Mouse (Mus musculus) naive thymus-derived CD4-positive, alpha-beta T cell, adult 2 months (primary cell): ENCODE measurements around the gene Rapgef1.
"Not testable (repeated sequence)": the region's sequence is repeated elsewhere in the genome, so short reads cannot be mapped to it uniquely, and the experiment has no call there.

ENCODE experiments used
- DNase-seq: peaks from one replicate; pipeline ENCODE4 v3.0.0-alpha.2; 2011; ENCODE audit warnings: low read depth

The Rapgef1 gene

DNA sequence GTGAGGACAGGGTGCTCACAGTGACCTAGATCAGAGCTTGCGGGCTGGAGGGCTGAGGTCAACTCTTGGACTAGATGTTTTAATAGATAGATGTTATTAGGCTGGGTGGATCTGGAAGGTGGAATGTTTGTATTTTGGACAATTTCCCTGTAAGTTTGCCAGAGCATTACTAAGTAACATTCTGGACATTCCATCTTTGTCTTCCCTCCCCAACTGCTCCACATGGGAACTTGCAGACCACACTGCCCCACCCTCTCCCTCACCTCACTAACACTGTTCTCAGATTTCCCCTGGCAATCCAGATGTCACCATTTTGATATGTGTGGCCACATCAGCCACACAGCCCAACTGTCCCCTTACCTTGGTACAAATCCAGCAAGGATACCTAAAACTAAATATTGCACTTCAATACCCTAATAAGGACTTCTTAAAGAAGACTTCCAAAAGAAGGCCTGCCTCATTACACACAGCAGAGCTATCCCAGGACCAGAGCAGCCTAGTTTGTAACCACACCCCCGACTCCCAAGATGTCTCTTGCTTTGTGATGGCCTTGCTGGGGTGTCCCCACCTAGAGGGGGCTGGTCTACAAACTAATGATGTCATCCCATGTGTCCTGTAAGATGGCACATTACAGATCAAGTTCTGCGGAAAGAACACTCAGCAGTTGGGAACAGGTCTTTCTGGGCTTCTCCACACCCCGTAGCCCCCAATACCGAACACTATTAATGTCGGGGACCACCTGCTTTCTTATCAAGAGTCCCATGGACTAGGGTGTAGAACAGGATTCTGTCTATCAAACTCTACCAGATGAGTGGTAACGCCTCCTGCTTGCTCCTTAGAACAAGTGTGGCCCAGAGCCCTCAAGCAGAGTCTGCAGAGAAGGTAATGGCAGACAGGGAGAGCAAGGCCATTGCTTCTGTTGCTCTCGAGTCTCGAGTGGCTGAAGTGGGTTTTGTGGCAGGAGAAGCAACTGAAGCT is 83.9 kb downstream of the Rapgef1 start:
- DNase-seq, result no peak

DNA sequence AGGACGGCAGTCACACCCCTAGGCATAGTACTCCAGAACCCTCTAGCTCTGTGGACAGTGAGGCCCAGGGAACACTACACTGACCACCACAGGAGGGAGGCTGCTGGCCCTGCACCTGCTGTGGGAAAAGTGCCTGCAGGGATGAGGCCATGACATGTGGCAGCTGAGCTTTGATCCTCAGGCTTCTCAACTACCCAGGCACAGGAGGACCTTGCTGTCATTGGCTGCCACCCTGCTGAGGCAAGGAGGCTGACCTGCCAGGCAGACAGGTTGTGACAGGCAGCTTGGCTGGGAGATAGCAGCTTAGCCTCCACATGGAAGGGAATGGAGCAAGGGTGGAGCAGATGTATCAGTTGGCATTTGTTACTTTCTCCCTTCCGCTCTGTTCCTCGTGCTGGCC is 86.0 kb downstream of the Rapgef1 start:
- DNase-seq, result no peak

DNA sequence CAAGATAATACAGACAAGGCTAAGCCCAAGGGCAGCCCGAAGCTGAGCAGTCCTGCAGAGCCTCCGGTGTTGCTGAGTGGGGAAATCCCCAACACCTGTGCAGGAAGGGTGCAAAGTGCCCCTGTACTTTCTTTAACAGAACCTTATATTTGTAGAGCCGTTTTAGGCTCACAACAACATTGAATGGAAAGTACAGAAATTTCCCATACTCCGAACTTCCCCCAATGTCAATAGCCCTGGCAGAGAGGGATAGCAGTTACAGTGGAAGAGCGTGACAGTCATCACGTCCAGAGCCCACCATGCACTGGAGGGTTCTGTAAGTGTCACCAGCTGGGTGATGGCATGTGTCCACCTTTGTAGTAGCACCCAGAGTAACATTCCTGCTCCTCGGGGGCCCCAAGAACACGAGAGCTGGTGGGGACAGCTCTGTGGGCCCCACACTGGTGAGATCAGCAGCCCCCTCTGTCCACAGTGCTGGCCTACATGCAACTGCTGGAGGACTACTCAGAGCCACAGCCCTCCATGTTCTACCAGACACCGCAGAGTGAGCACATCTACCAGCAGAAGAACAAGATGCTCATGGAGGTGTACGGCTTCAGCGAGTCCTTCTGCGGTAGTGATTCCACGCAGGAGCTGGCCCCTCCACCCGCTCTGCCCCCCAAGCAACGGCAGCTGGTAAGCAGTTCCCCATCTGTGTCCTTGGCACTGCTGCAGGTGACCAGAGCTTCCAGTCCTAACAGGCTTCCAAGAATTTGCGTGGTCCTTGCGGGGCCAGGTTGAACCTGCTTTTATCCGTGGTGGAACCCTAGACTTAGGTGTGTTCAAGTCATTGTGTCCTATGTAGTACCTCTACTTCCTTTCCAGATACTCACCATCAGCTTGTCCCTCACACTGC is 87.5 kb downstream of the Rapgef1 start:
- no peak for DNase-seq

DNA sequence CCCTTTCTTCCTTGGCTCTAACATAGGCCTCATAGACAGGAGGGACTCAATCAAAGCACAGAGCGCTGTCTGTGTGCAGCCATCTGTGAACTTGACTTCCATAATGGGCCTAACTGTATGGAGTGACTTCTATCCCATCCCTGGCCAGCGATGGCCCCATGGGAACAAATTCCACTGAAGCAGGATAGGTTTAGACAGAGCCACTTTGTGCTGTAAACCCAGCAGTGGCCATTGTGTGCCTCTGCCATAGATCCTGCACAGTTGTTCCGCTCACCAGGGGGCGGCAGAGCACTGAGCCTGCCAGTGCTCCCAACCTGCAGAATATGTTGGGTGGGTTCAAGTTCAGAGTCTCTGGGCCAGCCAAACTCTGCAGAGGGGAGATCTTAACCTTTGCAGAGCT is 88.2 kb downstream of the Rapgef1 start:
- DNase-seq, result no peak

DNA sequence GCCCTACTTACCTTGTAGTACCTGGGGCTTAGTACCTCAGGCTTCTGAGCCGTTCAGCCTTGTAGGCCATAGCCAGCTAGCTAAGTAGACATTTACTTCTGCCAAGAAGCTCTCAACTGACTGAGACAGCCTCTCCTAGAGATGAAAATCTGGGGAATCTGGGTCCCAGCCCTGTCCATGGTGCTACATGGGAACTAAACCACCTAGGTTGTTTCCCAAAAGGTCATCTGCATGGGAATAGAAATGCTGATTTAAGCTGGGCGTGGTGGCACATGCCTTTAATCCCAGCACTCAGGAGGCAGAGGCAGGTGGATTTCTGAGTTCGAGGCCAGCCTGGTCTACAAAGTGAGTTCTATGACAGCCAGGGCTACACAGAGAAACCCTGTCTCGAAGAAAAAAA is 88.7 kb downstream of the Rapgef1 start:
- not testable (repeated sequence) for DNase-seq

DNA sequence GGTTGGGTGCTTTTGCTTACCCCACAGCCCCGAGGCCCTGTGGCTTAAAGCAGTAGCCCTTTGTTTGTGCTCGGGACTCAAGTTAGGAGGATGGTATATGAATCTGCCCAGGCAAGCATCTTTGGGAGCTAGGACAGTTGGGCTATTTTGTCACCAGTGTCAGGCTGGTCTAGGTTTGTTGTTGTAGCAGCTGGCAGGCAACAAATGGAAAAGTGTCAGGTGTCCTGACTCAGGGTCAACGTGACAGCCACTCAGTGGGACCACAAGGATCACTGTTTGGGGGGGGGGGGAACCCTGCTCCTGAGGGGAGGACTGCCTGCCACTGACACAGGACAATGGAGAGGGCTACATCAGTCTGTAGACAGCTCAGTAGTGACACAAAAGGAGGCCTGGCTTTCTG is 91.5 kb downstream of the Rapgef1 start:
- DNase-seq, result no peak

DNA sequence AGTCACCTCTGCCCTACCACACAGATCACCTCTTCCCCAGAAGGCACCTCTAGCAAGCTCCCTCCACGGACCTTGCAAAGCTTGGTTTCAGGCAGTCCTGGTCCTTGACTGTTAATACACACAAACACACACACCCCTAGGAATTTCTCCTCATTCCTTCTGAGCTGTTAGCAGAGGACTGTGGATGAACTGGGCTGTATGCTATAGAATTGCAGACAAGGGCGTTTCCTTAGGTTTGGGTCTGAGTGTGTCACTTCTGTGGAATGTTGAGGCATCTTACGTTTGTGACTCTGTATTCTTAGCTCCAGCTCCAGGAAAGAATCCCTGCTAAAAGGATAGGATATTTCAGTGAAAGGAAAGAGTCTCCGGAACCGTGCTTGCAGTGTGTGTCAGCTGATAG is 92.4 kb downstream of the Rapgef1 start:
- no peak for DNase-seq

DNA sequence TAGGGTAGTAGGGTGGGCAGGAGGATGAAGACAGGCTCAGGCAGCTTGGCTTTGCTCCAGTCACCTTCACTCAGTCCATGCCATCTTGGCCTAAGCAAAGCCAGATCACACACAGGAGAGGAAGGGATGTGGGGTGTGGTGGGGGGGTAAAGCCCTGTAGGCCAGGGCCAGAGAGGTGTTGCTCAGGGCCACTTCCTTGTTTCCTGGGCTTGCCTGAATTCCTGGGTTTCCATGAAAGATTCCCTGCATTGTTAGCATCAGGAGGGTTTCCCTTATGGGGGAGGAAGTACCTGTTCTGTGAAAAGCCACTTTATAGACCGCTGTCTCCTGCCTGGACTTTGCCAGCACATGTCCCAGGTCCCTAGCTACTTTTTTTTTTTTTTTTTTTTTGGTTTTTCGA is 94.0 kb downstream of the Rapgef1 start:
- DNase-seq, result no peak

DNA sequence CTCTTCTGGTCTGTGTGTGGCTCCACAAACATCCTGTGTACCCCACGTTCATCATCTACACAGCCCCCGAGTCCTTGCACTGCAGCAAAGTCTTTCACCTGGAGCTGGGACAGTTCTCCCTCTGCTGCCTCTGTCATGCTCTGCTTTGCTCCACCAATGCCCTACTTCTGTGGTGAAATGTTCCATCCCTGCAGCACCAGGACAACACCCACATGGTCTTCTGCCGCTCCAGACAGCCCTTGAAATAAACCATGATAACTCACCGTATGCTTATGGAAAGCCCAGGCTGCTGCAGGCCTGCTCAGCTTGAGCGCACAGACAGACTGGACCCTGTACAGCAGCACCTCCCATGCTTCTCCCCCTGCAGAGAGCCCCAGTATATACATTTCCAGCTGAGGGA is 94.6 kb downstream of the Rapgef1 start:
- no peak for DNase-seq

DNA sequence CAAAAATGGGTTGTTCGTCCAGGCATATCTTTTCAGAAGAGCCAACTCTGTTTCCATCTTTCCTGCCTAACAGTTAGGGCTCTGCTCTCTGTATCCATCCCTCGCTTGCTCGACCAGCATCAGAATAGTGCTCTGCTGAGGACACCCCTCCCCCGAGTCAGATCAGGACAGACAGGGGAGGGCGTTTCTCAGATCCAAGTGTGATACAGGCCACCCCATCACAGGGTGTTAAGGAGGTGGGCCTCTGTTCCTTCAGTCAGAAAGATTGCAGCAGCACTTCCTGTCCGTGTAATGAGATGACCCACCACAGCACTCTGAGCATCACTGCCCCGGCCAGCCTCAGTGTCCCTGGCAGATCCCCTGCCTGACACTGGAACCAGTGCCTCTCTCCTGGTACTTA is 96.6 kb downstream of the Rapgef1 start:
- DNase-seq, result no peak

DNA sequence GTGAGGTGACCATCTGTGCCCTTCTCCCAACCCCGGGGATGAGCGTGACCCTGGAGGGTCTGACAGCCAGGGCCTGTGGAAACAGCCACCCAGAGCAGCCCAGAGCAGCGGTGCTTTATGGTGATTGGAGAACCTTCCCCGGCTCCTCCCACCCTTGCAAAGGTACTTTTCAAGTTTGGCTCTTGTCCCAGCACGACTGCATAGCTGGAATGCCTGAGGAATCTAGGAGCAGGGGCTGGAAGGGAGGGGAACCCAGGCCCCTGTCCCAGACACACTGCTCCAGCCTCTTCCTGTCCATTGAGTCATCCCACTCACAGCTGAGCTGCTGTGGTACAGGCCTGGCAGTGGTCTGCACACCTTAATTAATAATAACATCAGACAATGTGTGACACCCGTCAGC is 97.2 kb downstream of the Rapgef1 start:
- DNase-seq, result no peak

DNA sequence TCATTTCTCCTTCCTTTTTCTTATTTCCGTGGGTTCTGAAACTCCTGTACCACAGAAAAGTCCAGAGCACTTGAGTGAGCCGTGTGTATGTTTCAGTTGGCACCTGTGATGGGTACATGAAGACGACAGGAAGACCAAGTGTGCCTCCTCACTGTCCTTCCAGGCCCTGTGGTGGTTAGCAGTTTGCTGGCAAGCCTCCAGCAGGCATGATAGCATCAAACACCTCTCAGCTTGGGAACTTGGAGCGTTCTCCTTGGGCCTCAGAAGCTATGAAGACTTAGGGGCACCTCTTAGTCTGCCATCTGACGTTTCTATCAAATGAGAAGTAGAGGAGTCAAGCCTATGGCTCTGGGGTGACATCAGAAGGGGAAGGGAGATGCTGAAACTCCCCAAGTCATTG is 99.1 kb downstream of the Rapgef1 start:
- no peak for DNase-seq

DNA sequence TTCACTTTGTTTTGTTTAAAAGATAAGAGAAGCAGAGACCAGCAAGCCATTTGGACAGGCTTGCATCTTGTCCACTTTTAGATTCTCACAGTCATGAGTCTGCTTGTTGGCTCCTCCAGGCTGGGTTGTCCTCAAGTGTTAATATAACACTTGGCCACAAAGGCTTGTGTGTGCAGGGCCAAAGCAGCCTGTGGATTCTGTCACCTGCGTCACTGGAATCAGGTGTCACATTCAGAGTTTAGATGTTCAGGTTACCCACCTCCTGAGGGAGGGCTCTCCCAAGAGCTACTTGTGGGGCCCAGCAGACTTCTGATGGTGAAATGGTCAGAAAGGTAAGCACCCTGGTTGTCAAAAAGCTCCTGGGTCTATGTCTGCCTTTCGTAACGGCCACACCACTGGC is 103.6 kb downstream of the Rapgef1 start:
- DNase-seq, result no peak

DNA sequence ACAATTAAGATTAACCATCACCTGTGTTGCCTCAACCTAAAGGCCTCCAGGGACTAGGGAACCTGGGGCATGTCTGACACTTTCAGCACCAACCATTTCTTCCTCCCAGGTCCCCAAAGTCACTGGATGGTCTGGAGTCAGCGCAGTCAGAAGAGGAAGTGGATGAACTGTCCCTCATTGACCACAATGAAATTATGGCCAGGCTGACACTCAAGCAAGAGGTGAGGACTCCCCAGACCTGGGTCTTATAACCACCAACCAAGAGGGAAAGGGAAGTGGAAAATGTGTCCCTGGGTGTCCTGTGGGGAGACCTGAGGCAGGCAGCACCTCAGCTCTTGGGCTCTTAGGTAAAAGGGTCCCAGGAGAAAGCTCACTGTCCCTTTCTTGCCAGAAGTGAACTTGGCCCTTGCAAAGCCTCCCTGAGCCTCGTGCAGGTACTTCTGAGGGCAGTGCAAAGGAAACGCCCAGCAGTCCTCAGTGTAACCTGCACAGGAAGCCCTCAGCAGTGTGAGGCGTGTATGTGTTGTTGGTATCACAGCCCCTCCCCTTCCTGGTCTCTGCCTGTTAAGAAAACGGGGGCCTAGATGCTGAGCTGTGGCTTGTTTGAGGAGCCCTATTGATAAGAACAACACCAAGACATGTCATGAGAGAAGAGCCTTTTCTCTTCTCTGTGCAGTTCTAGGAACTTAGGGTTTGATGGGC is 105.3 kb downstream of the Rapgef1 start:
- DNase-seq, result peak; percentile 46

DNA sequence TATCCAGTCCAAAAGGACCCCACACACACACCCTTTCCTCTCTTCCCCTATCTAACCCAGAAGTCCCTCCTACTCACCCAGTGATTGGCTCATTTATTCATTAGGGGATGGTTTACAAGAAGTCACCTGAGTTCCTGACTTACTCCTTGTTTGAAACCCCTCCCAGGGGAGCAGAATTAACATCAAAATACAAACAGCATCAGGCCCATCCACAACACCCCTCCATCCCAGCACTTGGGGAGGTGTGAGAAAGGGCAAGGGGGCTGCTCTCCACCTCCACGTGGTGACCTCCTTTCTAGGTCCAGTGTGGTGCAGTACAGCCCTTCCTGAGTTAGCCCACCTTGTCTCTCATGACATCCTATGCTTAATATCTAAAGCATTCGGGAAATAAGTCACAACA is 110.0 kb downstream of the Rapgef1 start:
- DNase-seq, result no peak

DNA sequence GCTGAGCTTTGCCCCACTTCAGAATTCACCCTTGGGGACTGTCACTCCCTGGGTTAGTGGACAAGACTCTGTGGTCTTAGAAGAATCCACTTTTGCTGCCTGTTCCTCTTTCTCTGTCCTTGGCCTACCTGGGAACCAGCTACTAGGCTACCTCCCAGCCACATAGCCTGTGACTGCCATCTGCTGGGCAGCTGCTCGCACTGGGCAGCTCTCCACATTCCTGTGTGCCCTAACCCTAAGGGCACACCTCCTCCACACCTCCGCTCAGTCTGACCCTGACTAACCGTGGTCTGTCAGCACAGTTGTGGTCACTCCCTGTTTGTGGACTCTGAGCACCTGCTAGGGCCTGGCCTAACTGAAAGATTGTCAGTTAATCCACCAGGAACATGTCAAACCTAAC is 112.0 kb downstream of the Rapgef1 start:
- peak; percentile 36 for DNase-seq

DNA sequence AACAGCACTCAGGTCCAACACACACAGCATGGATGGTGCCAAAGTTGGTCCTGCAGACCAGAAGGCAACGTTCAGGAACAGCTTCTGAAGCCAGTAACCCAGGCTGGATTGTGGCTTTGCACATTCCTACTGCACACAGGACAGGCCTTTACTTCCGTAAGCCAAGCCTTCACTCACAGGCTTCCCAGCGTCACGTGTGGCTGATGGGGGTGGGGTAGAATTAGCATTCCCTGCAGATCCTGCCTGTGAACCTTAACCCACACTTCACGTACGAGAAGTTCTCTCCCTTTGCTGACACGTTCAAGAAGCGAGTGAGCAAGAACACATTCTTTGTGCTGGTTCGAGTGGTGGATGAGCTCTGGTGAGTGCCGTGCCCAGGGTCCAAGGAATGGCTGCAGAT is 113.0 kb downstream of the Rapgef1 start:
- no peak for DNase-seq

DNA sequence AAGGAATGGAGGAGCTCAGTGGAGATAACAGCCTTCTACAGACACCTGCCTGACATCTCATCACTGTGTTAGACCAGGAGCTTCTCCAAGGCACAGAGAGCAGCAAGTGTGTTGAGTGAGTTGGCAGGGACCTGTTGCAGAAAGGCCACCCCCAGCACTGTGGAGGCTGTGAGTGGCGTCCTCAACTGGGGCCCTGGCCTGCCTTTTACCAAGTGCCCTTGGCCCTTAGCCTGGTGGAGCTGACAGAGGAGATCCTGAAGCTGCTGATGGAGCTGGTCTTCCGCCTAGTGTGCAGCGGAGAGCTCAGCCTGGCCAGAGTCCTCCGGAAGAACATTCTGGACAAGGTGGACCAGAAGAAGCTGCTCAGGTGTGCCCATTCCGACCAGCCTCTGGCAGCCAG is 113.8 kb downstream of the Rapgef1 start:
- DNase-seq, result no peak

DNA sequence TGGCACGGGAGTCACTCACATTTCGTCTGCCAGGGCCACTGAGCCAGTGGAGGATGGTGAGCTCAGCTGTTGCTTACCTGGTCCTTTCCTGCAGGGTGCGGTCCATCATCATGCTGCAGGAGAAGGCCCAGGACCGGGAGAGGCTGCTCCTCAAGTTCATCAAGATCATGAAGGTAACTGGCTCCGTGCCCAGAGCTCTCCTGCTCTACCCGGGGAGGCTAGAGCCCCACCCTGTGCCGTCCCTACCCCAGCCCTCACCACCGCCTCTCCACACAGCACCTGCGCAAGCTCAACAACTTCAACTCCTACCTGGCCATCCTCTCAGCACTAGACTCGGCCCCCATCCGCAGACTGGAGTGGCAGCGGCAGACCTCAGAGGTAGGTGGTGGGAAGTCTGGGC is 116.2 kb downstream of the Rapgef1 start:
- no peak for DNase-seq

DNA sequence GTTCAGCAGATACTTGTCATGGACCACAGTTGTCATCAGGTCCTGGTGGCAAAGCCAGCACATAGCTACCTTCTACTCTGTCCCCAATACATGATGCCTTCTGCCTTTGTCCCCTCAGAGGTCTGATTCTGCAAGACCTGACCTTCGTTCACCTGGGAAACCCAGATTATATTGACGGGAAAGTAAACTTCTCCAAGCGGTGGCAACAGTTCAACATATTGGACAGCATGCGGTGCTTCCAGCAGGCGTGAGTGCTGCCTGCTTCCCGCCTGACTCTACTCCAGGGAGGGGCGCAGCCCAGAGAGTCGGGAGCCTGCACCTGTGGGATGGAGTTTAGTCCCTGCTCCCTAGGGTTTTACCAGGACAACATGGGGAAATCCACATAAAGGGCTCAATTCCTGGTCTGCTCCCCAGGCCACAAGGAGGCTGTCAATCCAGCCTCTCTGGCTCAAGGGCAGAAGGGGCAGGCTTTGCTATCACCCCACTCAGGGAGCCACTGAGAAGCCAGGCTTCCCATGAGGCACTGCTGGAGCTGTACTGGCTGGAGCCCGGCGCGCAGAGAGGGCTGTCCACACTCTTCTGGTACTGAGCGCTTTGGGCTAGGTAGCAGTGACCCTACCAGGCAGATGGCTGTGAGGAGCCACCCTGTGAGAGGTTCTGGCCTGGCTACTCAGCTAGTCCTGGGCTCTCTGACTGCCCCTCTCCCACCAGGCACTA is 117.8 kb downstream of the Rapgef1 start:
- DNase-seq, result no peak

DNA sequence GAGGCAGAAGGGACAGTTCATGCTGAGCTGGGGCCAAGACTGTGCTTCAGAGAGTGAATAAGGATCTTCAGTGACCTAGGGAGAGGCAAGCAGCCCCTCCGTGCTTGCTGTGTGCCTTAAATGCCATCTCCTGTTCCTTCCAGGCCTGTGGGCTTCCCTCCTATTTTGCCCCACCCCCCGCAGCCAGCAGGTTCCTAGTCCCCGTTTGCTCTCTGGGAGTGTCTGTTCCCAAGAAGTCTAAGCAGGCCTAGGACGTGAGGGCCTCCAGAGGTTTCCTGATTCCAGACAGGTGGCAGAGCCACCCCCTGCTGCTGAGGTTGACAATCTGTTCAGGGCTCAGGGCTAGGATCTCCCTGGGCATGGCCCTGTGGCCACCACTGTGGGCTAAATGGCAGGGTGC is 119.3 kb downstream of the Rapgef1 start:
- no peak for DNase-seq

DNA sequence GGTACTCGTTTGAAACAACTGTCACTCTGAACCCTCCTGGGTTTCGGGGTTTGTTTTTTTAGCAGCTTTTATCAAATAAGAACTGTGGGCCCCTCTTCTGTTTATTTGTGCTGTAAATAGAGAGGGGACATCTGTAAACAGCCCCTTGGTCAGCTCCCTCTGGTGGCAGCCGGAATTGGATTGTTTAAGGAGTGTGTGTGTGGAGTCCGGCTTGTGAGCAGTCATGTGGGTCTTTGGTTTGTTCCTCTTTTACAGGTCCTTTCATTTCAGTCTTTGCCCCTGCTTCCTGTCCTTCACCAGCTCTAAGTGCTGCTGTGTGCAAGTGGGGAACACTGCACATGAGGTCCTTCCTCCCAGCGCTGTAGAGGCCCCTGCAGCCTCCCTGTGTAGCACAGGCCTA is 119.8 kb downstream of the Rapgef1 start:
- no peak for DNase-seq
